Mouse (Mus musculus) spleen, adult 2 months (tissue): Measurements from ENCODE around the gene Syt16. TPM values are rescaled to one million over a fixed set of nuclear protein-coding genes. Genes with fewer than 3 reads are reported as not detected.

Source experiments
- DNase-seq, 2 experiments: peaks; one replicate each; pipeline versions ENCODE4 v3.0.0 to v3.0.0-alpha.2; 2012 to 2021; ENCODE audit warnings: low spot score in 2 of 2, low read depth in 1 of 2
- H3K27ac ChIP-seq: fragments of 200-500 bp; 2 replicates; pipeline ENCODE4 v1.5.1; 2012; ENCODE audit warnings: low read length, inconsistent platforms; ENCODE audit not compliant: insufficient read depth
- H3K27me3 ChIP-seq: fragments of 200-500 bp; 2 replicates; pipeline ENCODE4 v1.6.1; 2012; ENCODE audit warnings: mild to moderate bottlenecking, moderate library complexity, low read length, inconsistent platforms; ENCODE audit not compliant: control insufficient read depth, insufficient read depth
- H3K36me3 ChIP-seq: fragments of 200-500 bp; 2 replicates; pipeline ENCODE4 v1.6.1; 2012; ENCODE audit warnings: mild to moderate bottlenecking, low read length, inconsistent platforms; ENCODE audit not compliant: control insufficient read depth, insufficient read depth
- H3K4me1 ChIP-seq: fragments of 200-500 bp; 2 replicates; pipeline ENCODE4 v1.6.1; 2011; ENCODE audit warnings: inconsistent platforms; ENCODE audit not compliant: control insufficient read depth, insufficient read depth, insufficient read length
- H3K4me3 ChIP-seq: fragments of 200-500 bp; 2 replicates; pipeline ENCODE4 v1.5.1; 2011; ENCODE audit warnings: mild to moderate bottlenecking, inconsistent platforms; ENCODE audit not compliant: insufficient read depth, insufficient read length; ENCODE audit errors: extremely low read depth
- CTCF ChIP-seq: fragments of 200-500 bp; IDR thresholded peaks from 2 replicates; pipeline ENCODE4 v1.5.1; 2011; ENCODE audit warnings: mild to moderate bottlenecking, inconsistent platforms; ENCODE audit not compliant: insufficient read depth, insufficient read length, insufficient replicate concordance; ENCODE audit errors: extremely low read depth
- POLR2A ChIP-seq: fragments of 200-500 bp; IDR thresholded peaks from 2 replicates; pipeline ENCODE4 v1.6.1; 2011; ENCODE audit warnings: low read depth, low read length, inconsistent platforms
- WGBS: fragments of 180-500 bp; shearing (Covaris S2); methylation state at CpG from one replicate; pipeline ENCODE4 v1.1.7; 2018; 5-methylcytosine and 5-hydroxymethylcytosine counted together
- polyA plus RNA-seq: library from polyadenylated mRNA; depleted of rRNA; stranded (reverse); fragments of >200 nt; gene quantifications from 2 replicates; pipeline ENCODE4 v1.2.3, GENCODE M21; 2012; rRNA removed

Syt16 gene
- polyA plus RNA-seq: not detected in 2 replicates

- TF ChIP-seq POLR2A: no peak
- no peak for TF ChIP-seq CTCF
- no peak for DNase-seq
- Histone ChIP-seq H3K4me3 (no peak within 1 kb of the TSS), H3K27ac (no peak within 1 kb of the TSS), H3K27me3 (peaks cover 5% of the 10 kb centered on the region), H3K4me1 (no peaks in the 10 kb centered on the region), H3K36me3 (no peaks in the 10 kb centered on the region)
- 5% methylated on average over 55 of the region's 67 CpGs for WGBS
Observed at GRCm38 (mm10) chr12:73997297-73998127, at the start of gene Syt16. Gene Syt16 (plus strand): TSS chr12:73997661.

- Histone ChIP-seq H3K27me3 (no peaks in the 10 kb centered on the region), H3K4me1 (peaks cover 5% of the 10 kb centered on the region), H3K27ac (no peak overlapping the region), H3K36me3 (peaks cover 17% of the 10 kb centered on the region), H3K4me3 (no peak overlapping the region)
- no peak for DNase-seq
- TF ChIP-seq POLR2A (no peak), CTCF (no peak)
- 91% methylated on average over 4 of the region's 4 CpGs for WGBS
Observed at GRCm38 (mm10) chr12:73948415-73948814, 49.0 kb upstream of the Syt16 start.

GRCm38 (mm10) chr12:73949318-73950058, 48.0 kb upstream of the Syt16 start:
- Histone ChIP-seq H3K36me3 (peaks cover 13% of the 10 kb centered on the region), H3K27ac (no peak overlapping the region), H3K27me3 (no peaks in the 10 kb centered on the region), H3K4me3 (no peak overlapping the region; the same call in 1 of the 2 replicates), H3K4me1 (peaks cover 5% of the 10 kb centered on the region)
- TF ChIP-seq POLR2A (no peak), CTCF (no peak)
- WGBS: 16% methylated on average over 46 of the region's 46 CpGs
- no peak for DNase-seq

GRCm38 (mm10) chr12:73952879-73953278, 44.6 kb upstream of the Syt16 start:
- peaks cover 3% of the 10 kb centered on the region for H3K36me3 ChIP-seq
- no peak overlapping the region for H3K27ac ChIP-seq
- WGBS: 13% methylated on average over 15 of the region's 15 CpGs
- peaks cover 5% of the 10 kb centered on the region for H3K4me1 ChIP-seq
- TF ChIP-seq POLR2A (no peak), CTCF (no peak)
- no peaks in the 10 kb centered on the region for H3K27me3 ChIP-seq
- peak in 1 of 2 experiments; percentile 47 for DNase-seq
- H3K4me3 ChIP-seq: peak overlapping the region; percentile 46

- 55% methylated on average over 14 of the region's 14 CpGs for WGBS
- DNase-seq: no peak
- H3K4me1 ChIP-seq: peaks cover 5% of the 10 kb centered on the region
Observed at GRCm38 (mm10) chr12:73953420-73954186, 43.9 kb upstream of the Syt16 start.

GRCm38 (mm10) chr12:73954785-73955184, 42.7 kb upstream of the Syt16 start:
- Histone ChIP-seq H3K4me3 (no peak overlapping the region), H3K27ac (no peak overlapping the region), H3K4me1 (peaks cover under 1% of the 10 kb centered on the region; the same call in 1 of the 2 replicates), H3K27me3 (no peaks in the 10 kb centered on the region), H3K36me3 (no peaks in the 10 kb centered on the region)
- TF ChIP-seq POLR2A: no peak
- TF ChIP-seq CTCF: no peak
- DNase-seq: no peak
- 40% methylated on average over 5 of the region's 5 CpGs for WGBS

More at GRCm38 (mm10) chr12:73953420-73954186, 43.9 kb upstream of the Syt16 start:
- Histone ChIP-seq H3K4me3 (no peak overlapping the region), H3K27me3 (no peaks in the 10 kb centered on the region), H3K27ac (no peak overlapping the region), H3K36me3 (peaks cover 1% of the 10 kb centered on the region; the same call in 1 of the 2 replicates)
- no peak for TF ChIP-seq POLR2A
- no peak for TF ChIP-seq CTCF
